Mouse (Mus musculus): ENCODE measurements around the gene Fxyd5. TPM values are rescaled to one million over a fixed set of nuclear protein-coding genes. Genes with fewer than 3 reads are reported as not detected.

The Fxyd5 gene
- polyA plus RNA-seq, 1 experiment from 2014 or later = 10.2 TPM

DNA sequence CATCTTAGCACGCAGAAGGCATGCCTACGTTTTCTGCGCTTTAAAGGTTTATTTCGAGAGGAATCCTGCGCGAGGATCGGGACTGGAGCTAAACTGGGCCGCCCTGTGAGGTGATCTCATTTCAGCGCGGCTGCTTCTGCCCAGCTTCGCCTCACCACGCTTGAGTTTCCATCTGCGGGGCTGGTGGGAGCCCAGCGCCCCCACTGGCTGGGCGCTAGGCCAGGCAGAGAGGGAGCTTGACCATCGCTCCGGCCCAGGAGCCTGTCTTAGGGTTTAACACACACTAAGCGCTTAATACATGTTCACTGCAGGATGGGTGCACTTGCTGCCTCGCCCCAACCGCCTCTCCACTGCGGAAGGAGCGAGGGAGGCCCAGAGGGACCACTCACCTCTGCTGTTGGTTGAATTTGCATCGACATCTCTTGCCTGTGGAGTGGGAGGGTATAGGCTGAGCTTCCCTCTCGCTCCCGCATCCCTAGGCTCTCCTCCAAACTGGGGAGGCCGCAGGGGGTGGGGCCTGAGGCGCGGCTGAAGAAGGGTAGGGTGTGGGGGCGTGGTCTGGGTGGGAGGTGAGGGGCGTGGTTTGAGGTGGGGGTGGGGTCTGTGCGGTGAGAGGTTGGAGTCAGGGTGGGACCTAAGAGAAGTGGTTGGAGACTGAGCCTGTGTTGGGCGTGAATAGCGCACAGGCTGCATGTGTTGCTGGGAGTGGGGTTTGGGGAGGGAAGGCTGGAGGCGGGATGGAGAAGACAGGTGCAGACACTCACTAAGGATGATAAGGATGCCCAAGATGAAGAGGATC lies 10.6 kb upstream of the Fxyd5 start:
- H3K9me3 ChIP-seq (ENCODE audit: control insufficient read depth, low read length) = no peaks in the 10 kb centered on the region
- H3K4me1 ChIP-seq (replicated peaks; ENCODE audit: control insufficient read depth, insufficient read depth, low read length) = peaks cover 9% of the 10 kb centered on the region
- peak overlapping the region; percentile 12; the same call in 1 of the 2 replicates for H3K4me2 ChIP-seq (ENCODE audit: low read depth, low read length, severe bottlenecking)
- peak overlapping the region; percentile 0; the same call in 1 of the 2 replicates for H3K4me3 ChIP-seq (ENCODE audit: low read depth, low read length)
- H3K9ac ChIP-seq (ENCODE audit: low read length) = no peak overlapping the region
- under 1% methylated on average over 34 of the region's 34 CpGs for WGBS
- H3K27me3 ChIP-seq (ENCODE audit: control insufficient read depth, insufficient read depth, low read length) = peaks cover 54% of the 10 kb centered on the region
- no peaks in the 10 kb centered on the region for H3K36me3 ChIP-seq (ENCODE audit: control insufficient read depth, insufficient read depth, low read length)
- no peak overlapping the region for H3K27ac ChIP-seq (ENCODE audit: low read depth, low read length)
- DNase-seq (ENCODE audit: low spot score) (peak; percentile 67), ATAC-seq (replicated peaks; ENCODE audit: low FRiP score) (peak; percentile 39; the same call in 1 of the 2 replicates)

DNA sequence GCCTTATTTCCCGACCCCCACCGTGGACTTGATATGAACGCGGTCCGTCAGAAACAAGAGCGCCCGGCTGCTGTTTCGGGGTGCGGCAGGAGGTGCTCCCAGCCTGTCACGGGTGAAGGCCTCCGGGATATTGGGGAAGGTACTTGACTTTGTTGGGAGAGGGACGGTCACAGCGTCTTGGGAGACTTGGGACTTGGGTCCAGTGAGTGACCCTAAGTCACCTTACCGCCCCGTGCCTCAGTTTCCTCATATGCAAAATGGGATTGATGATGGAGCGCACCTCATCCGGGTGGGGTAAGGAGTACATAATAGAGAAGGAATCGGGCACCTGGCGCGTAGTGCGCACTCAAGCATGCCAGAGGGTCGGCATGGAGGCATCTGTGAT lies 10.0 kb upstream of the Fxyd5 start:
- no peak overlapping the region for H3K27ac ChIP-seq (ENCODE audit: low read depth, low read length)
- WGBS = under 1% methylated on average over 22 of the region's 22 CpGs
- no peak for DNase-seq (ENCODE audit: low spot score)
- no peak for ATAC-seq (replicated peaks; ENCODE audit: low FRiP score)
- H3K36me3 ChIP-seq (ENCODE audit: control insufficient read depth, insufficient read depth, low read length) = no peaks in the 10 kb centered on the region
- H3K9ac ChIP-seq (ENCODE audit: low read length) = no peak overlapping the region
- peak overlapping the region; percentile 12; the same call in 1 of the 2 replicates for H3K4me2 ChIP-seq (ENCODE audit: low read depth, low read length, severe bottlenecking)
- H3K4me1 ChIP-seq (replicated peaks; ENCODE audit: control insufficient read depth, insufficient read depth, low read length) = peaks cover 9% of the 10 kb centered on the region
- no peaks in the 10 kb centered on the region for H3K9me3 ChIP-seq (ENCODE audit: control insufficient read depth, low read length)
- peaks cover 54% of the 10 kb centered on the region for H3K27me3 ChIP-seq (ENCODE audit: control insufficient read depth, insufficient read depth, low read length)
- H3K4me3 ChIP-seq (ENCODE audit: low read depth, low read length) = peak overlapping the region; percentile 0; the same call in 1 of the 2 replicates

DNA sequence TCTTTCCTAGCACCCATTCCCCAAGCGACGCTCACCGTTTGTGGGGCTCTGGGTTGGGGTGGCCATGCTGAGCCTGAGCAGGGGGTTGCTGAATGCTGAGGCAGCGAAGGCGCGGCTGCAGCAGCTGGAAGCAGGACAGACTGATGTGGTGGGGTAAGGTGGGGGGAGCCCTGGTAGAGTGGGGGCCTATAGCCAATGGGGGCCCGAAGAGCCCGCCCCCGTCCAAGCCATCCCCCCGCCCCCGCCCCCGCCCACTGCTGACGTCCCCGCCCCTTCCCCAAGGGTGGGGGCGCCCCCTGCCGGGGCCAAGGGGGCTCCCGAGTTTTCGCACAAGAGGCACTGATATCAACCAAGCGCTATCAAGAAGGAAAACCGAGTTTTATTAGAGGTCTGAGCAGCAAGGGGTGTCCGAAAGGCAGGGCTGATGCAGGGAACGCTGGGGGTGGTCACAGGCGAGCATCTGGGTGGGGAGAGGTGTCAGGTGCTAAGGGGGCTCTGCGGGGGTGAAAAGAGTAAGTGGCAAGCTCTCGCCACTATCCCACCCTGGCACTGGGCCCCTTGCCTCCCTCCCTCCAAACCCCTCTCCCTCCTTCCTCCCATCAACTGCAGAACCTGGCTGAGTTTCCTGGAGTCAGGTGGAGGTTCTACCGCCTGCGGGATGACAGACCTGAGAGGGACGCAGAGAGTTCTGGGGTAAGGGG lies 9.2 kb upstream of the Fxyd5 start, which contains the start of gene Fxyd7:
TSS of gene Fxyd7 (minus strand) at position 147 of the 701 bp plus-strand sequence.
- H3K9me3 ChIP-seq (ENCODE audit: control insufficient read depth, low read length) = no peaks in the 10 kb centered on the region
- peak within 1 kb of the TSS; percentile 12; the same call in 1 of the 2 replicates for H3K4me2 ChIP-seq (ENCODE audit: low read depth, low read length, severe bottlenecking)
- no peak for ATAC-seq (replicated peaks; ENCODE audit: low FRiP score)
- no peak within 1 kb of the TSS for H3K9ac ChIP-seq (ENCODE audit: low read length)
- H3K4me3 ChIP-seq (ENCODE audit: low read depth, low read length) = peak within 1 kb of the TSS; percentile 11; the same call in 1 of the 2 replicates
- no peak within 1 kb of the TSS for H3K27ac ChIP-seq (ENCODE audit: low read depth, low read length)
- H3K36me3 ChIP-seq (ENCODE audit: control insufficient read depth, insufficient read depth, low read length) = no peaks in the 10 kb centered on the region
- DNase-seq (ENCODE audit: low spot score) = no peak
- H3K27me3 ChIP-seq (ENCODE audit: control insufficient read depth, insufficient read depth, low read length) = peaks cover 54% of the 10 kb centered on the region
- WGBS = 2% methylated on average over 23 of the region's 28 CpGs
- H3K4me1 ChIP-seq (replicated peaks; ENCODE audit: control insufficient read depth, insufficient read depth, low read length) = peaks cover 9% of the 10 kb centered on the region

DNA sequence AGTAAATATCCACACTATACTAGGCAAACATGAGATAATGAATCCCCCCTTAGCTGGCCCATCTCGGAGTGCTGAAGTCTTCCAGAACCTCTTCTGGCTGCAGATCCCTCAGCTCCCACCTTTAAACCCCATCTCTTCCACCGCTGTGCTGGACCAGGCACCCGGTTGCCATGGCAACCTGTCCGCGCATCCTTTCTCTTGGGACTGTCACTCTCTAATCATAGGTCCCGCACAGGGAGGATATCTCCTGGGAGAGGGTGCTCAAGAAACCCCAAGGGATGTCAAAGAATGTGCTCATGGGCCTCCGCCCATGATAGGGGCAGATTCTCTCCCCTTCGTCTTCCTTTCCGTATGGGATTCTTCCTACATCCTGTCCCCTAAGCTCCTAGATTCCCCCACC lies 8.6 kb upstream of the Fxyd5 start:
- Histone ChIP-seq H3K4me3 (ENCODE audit: low read depth, low read length) (peak overlapping the region; percentile 11; the same call in 1 of the 2 replicates), H3K4me2 (ENCODE audit: low read depth, low read length, severe bottlenecking) (peak overlapping the region; percentile 9; the same call in 1 of the 2 replicates), H3K27me3 (ENCODE audit: control insufficient read depth, insufficient read depth, low read length) (peaks cover 54% of the 10 kb centered on the region), H3K9me3 (ENCODE audit: control insufficient read depth, low read length) (no peaks in the 10 kb centered on the region), H3K27ac (ENCODE audit: low read depth, low read length) (no peak overlapping the region), H3K9ac (ENCODE audit: low read length) (no peak overlapping the region), H3K4me1 (replicated peaks; ENCODE audit: control insufficient read depth, insufficient read depth, low read length) (peaks cover 9% of the 10 kb centered on the region), H3K36me3 (ENCODE audit: control insufficient read depth, insufficient read depth, low read length) (no peaks in the 10 kb centered on the region)
- ATAC-seq (replicated peaks; ENCODE audit: low FRiP score) = no peak
- DNase-seq (ENCODE audit: low spot score) = no peak
- WGBS = 2% methylated on average over 9 of the region's 9 CpGs

DNA sequence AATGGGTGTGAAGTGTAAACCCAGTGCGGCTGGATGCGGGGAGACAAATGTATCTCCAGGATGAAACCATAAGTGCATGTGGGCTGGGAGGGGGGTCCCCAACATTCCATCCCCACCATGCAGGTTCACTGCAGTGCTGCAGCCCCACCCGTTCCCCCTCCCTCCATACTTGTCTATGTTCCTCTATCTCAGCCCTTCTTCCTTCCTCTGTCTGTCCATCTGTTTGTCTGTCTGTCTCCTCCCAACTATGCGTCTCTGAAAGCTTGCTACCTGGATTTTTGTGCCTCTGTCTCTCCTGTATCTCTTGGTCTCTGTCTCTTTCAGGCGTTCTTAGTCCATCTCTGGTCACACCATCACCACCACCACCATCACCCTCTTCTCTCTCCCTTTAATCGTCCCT lies 8.2 kb upstream of the Fxyd5 start:
- Histone ChIP-seq H3K4me3 (ENCODE audit: low read depth, low read length) (0 out of 2 replicates have a peak overlapping the region, but pooled peaks have one; percentile 2), H3K4me1 (replicated peaks; ENCODE audit: control insufficient read depth, insufficient read depth, low read length) (peaks cover 9% of the 10 kb centered on the region), H3K27me3 (ENCODE audit: control insufficient read depth, insufficient read depth, low read length) (peaks cover 54% of the 10 kb centered on the region), H3K36me3 (ENCODE audit: control insufficient read depth, insufficient read depth, low read length) (no peaks in the 10 kb centered on the region), H3K9ac (ENCODE audit: low read length) (no peak overlapping the region), H3K27ac (ENCODE audit: low read depth, low read length) (no peak overlapping the region), H3K4me2 (ENCODE audit: low read depth, low read length, severe bottlenecking) (peak overlapping the region; percentile 9; the same call in 1 of the 2 replicates), H3K9me3 (ENCODE audit: control insufficient read depth, low read length) (no peaks in the 10 kb centered on the region)
- no peak for ATAC-seq (replicated peaks; ENCODE audit: low FRiP score)
- WGBS = 4% methylated on average over 6 of the region's 6 CpGs
- no peak for DNase-seq (ENCODE audit: low spot score)

DNA sequence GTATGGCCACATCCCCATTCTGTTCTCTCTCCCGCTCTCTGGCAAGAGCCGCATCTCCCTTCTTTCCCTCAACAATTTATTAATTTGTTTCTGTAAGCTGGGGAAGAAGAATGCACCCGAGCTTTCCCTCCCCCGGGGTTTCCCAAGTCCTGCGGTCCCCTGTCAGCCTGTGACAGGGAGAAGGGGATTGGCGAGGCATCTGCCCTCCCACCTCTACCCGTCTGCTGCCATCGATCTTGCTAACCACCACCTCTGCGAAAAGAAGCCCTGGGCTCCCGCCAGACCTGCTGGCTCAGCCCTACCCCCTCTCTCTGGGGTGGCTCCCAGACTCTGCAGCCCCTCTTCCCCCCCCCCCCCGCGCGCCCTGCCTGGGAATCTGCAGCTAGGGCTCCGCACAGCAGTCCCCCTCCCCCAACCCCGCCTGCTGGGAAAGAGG lies 7.6 kb upstream of the Fxyd5 start:
- H3K27me3 ChIP-seq (ENCODE audit: control insufficient read depth, insufficient read depth, low read length) = peaks cover 54% of the 10 kb centered on the region
- H3K4me3 ChIP-seq (ENCODE audit: low read depth, low read length) = peak overlapping the region; percentile 3; the same call in 1 of the 2 replicates
- DNase-seq (ENCODE audit: low spot score) (peak; percentile 60), ATAC-seq (replicated peaks; ENCODE audit: low FRiP score) (no peak; the same call in 1 of the 2 replicates)
- peak overlapping the region; percentile 34 for H3K4me2 ChIP-seq (ENCODE audit: low read depth, low read length, severe bottlenecking)
- H3K9me3 ChIP-seq (ENCODE audit: control insufficient read depth, low read length) = no peaks in the 10 kb centered on the region
- no peaks in the 10 kb centered on the region for H3K36me3 ChIP-seq (ENCODE audit: control insufficient read depth, insufficient read depth, low read length)
- peaks cover 9% of the 10 kb centered on the region for H3K4me1 ChIP-seq (replicated peaks; ENCODE audit: control insufficient read depth, insufficient read depth, low read length)
- H3K27ac ChIP-seq (ENCODE audit: low read depth, low read length) = no peak overlapping the region
- H3K9ac ChIP-seq (ENCODE audit: low read length) = no peak overlapping the region
- WGBS = 3% methylated on average over 12 of the region's 15 CpGs

DNA sequence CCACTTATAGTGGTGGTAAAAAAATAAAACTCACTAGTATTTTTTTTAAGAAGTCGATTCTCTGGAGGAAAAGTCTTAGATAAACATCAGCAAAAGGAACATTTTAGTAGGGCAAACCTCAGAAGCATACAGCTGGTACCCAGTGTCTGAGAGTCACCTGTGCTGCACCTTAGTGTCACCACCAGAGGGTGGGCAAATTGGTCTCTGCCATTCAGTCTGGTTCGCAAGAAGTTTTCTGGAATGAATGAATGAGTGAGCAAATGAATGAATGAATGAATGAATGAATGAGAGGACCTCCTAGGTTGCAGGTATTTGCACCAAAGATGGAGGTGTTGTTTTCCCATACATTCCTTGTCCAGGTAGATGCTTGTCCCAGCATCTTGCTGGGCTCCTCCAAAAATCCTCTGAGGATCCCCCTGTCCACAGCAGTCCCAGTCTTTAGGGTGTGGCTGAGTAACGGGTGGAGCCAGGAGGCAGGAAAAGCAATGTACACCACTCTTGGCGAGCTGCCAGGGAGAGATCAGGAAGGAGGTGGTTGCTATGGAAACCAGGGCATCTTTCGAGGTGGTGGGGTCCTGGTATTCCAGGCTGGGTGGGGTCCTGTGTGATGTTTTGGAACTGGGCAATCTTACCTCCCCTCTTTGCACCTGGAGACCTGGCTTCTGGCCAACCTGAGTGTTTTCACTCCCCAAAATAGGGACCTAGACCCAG lies 7.0 kb upstream of the Fxyd5 start:
- peaks cover 9% of the 10 kb centered on the region for H3K4me1 ChIP-seq (replicated peaks; ENCODE audit: control insufficient read depth, insufficient read depth, low read length)
- H3K4me3 ChIP-seq (ENCODE audit: low read depth, low read length) = peak overlapping the region; percentile 3; the same call in 1 of the 2 replicates
- no peak overlapping the region for H3K27ac ChIP-seq (ENCODE audit: low read depth, low read length)
- peak overlapping the region; percentile 34 for H3K4me2 ChIP-seq (ENCODE audit: low read depth, low read length, severe bottlenecking)
- H3K9ac ChIP-seq (ENCODE audit: low read length) = no peak overlapping the region
- DNase-seq (ENCODE audit: low spot score) (peak; percentile 64), ATAC-seq (replicated peaks; ENCODE audit: low FRiP score) (no peak)
- H3K36me3 ChIP-seq (ENCODE audit: control insufficient read depth, insufficient read depth, low read length) = no peaks in the 10 kb centered on the region
- no peaks in the 10 kb centered on the region for H3K9me3 ChIP-seq (ENCODE audit: control insufficient read depth, low read length)
- 22% methylated on average over 5 of the region's 5 CpGs for WGBS
- H3K27me3 ChIP-seq (ENCODE audit: control insufficient read depth, insufficient read depth, low read length) = peaks cover 53% of the 10 kb centered on the region

All from forebrain, embryonic 11.5 days (tissue).